Mouse (Mus musculus): ENCODE measurements around the gene Tns1. TPM values are rescaled to one million over a fixed set of nuclear protein-coding genes. Genes with fewer than 3 reads are reported as not detected.

The Tns1 gene
- polyA plus RNA-seq, 1 experiment: 781 TPM

- Histone ChIP-seq H3K4me1 (ENCODE audit: control insufficient read depth, insufficient read depth, low read length) (no peaks in the 10 kb centered on the region), H3K4me3 (replicated peaks; ENCODE audit: extremely low read depth, low read depth, low read length) (no peak overlapping the region)
- no peak for DNase-seq
- no peak for TF ChIP-seq POLR2A (IDR thresholded peaks at IDR 0.05; ENCODE audit: borderline replicate concordance, extremely low read depth, low read depth, low read length)
- no peak for TF ChIP-seq CTCF (IDR thresholded peaks at IDR 0.05; ENCODE audit: insufficient read depth, low read length)
- 64% methylated on average over 2 of the region's 2 CpGs for WGBS
Observed at GRCm38 (mm10) chr1:74109670-74110069, 14.6 kb downstream of the Tns1 start.

- DNase-seq: no peak
Observed at GRCm38 (mm10) chr1:74107931-74108618, 16.2 kb downstream of the Tns1 start.

GRCm38 (mm10) chr1:74106214-74106613, 18.0 kb downstream of the Tns1 start:
- 70% methylated on average over 6 of the region's 6 CpGs for WGBS
- H3K4me3 ChIP-seq (replicated peaks; ENCODE audit: extremely low read depth, low read depth, low read length): no peak overlapping the region
- TF ChIP-seq CTCF (IDR thresholded peaks at IDR 0.05; ENCODE audit: insufficient read depth, low read length): no peak
- no peak for TF ChIP-seq POLR2A (IDR thresholded peaks at IDR 0.05; ENCODE audit: borderline replicate concordance, extremely low read depth, low read depth, low read length)
- no peak for DNase-seq
- no peaks in the 10 kb centered on the region for H3K4me1 ChIP-seq (ENCODE audit: control insufficient read depth, insufficient read depth, low read length)

More at GRCm38 (mm10) chr1:74107931-74108618, 16.2 kb downstream of the Tns1 start:
- WGBS: 61% methylated on average over 5 of the region's 5 CpGs
- TF ChIP-seq CTCF (IDR thresholded peaks at IDR 0.05; ENCODE audit: insufficient read depth, low read length) (no peak), POLR2A (IDR thresholded peaks at IDR 0.05; ENCODE audit: borderline replicate concordance, extremely low read depth, low read depth, low read length) (no peak)
- Histone ChIP-seq H3K4me1 (ENCODE audit: control insufficient read depth, insufficient read depth, low read length) (no peaks in the 10 kb centered on the region), H3K4me3 (replicated peaks; ENCODE audit: extremely low read depth, low read depth, low read length) (no peak overlapping the region)

- DNase-seq: no peak
- no peak for TF ChIP-seq POLR2A (IDR thresholded peaks at IDR 0.05; ENCODE audit: borderline replicate concordance, extremely low read depth, low read depth, low read length)
- no peak for TF ChIP-seq CTCF (IDR thresholded peaks at IDR 0.05; ENCODE audit: insufficient read depth, low read length)
- no peak overlapping the region for H3K4me3 ChIP-seq (replicated peaks; ENCODE audit: extremely low read depth, low read depth, low read length)
- H3K4me1 ChIP-seq (ENCODE audit: control insufficient read depth, insufficient read depth, low read length): no peaks in the 10 kb centered on the region
- 78% methylated on average over 4 of the region's 4 CpGs for WGBS
Observed at GRCm38 (mm10) chr1:74105660-74106059, 18.6 kb downstream of the Tns1 start.

- 64% methylated on average over 6 of the region's 6 CpGs for WGBS
- TF ChIP-seq POLR2A (IDR thresholded peaks at IDR 0.05; ENCODE audit: borderline replicate concordance, extremely low read depth, low read depth, low read length): no peak
- TF ChIP-seq CTCF (IDR thresholded peaks at IDR 0.05; ENCODE audit: insufficient read depth, low read length): no peak
- Histone ChIP-seq H3K4me3 (replicated peaks; ENCODE audit: extremely low read depth, low read depth, low read length) (no peak overlapping the region), H3K4me1 (ENCODE audit: control insufficient read depth, insufficient read depth, low read length) (0 out of 2 replicates have a peak, but pooled peaks cover 2% of the 10 kb centered on the region)
- DNase-seq: no peak
Observed at GRCm38 (mm10) chr1:74103654-74104353, 20.4 kb downstream of the Tns1 start.

- no peak for DNase-seq
- 1% methylated on average over 13 of the region's 14 CpGs for WGBS
- Histone ChIP-seq H3K4me1 (ENCODE audit: control insufficient read depth, insufficient read depth, low read length) (0 out of 2 replicates have a peak, but pooled peaks cover 6% of the 10 kb centered on the region), H3K4me3 (replicated peaks; ENCODE audit: extremely low read depth, low read depth, low read length) (no peak overlapping the region)
- TF ChIP-seq POLR2A (IDR thresholded peaks at IDR 0.05; ENCODE audit: borderline replicate concordance, extremely low read depth, low read depth, low read length): no peak
- TF ChIP-seq CTCF (IDR thresholded peaks at IDR 0.05; ENCODE audit: insufficient read depth, low read length): no peak
Observed at GRCm38 (mm10) chr1:74099001-74099435, 25.2 kb downstream of the Tns1 start.

- H3K4me1 ChIP-seq (ENCODE audit: control insufficient read depth, insufficient read depth, low read length): 0 out of 2 replicates have a peak, but pooled peaks cover 6% of the 10 kb centered on the region
- TF ChIP-seq CTCF (IDR thresholded peaks at IDR 0.05; ENCODE audit: insufficient read depth, low read length) (no peak), POLR2A (IDR thresholded peaks at IDR 0.05; ENCODE audit: borderline replicate concordance, extremely low read depth, low read depth, low read length) (no peak)
- DNase-seq: peak; percentile 44
- 2% methylated on average over 58 of the region's 58 CpGs for WGBS
- H3K4me3 ChIP-seq (replicated peaks; ENCODE audit: extremely low read depth, low read depth, low read length): peak overlapping the region; percentile 4
Observed at GRCm38 (mm10) chr1:74098004-74099000, 25.9 kb downstream of the Tns1 start.

- 69% methylated on average over 3 of the region's 3 CpGs for WGBS
- peaks cover 15% of the 10 kb centered on the region for H3K4me1 ChIP-seq (ENCODE audit: control insufficient read depth, insufficient read depth, low read length)
- no peak for DNase-seq
- H3K4me3 ChIP-seq (replicated peaks; ENCODE audit: extremely low read depth, low read depth, low read length): no peak overlapping the region
- TF ChIP-seq CTCF (IDR thresholded peaks at IDR 0.05; ENCODE audit: insufficient read depth, low read length) (no peak), POLR2A (IDR thresholded peaks at IDR 0.05; ENCODE audit: borderline replicate concordance, extremely low read depth, low read depth, low read length) (no peak)
Observed at GRCm38 (mm10) chr1:74095728-74096127, 28.5 kb downstream of the Tns1 start.

- Histone ChIP-seq H3K4me1 (ENCODE audit: control insufficient read depth, insufficient read depth, low read length) (peaks cover 15% of the 10 kb centered on the region), H3K4me3 (replicated peaks; ENCODE audit: extremely low read depth, low read depth, low read length) (no peak overlapping the region)
- TF ChIP-seq POLR2A (IDR thresholded peaks at IDR 0.05; ENCODE audit: borderline replicate concordance, extremely low read depth, low read depth, low read length) (no peak), CTCF (IDR thresholded peaks at IDR 0.05; ENCODE audit: insufficient read depth, low read length) (no peak)
- 66% methylated on average over 6 of the region's 6 CpGs for WGBS
- no peak for DNase-seq
Observed at GRCm38 (mm10) chr1:74095296-74095695, 29.0 kb downstream of the Tns1 start.

Data from lung, adult 2 months (tissue).